Mouse (Mus musculus): ENCODE results near the gene Mrps18b. TPM values are rescaled to one million over a fixed set of nuclear protein-coding genes. Genes with fewer than 3 reads are reported as not detected.
A peak's percentile ranks its signal among the peaks of the same experiment; 100 is the strongest.

Gene Mrps18b
- polyA plus RNA-seq, 1 experiment from 2014 or later = 55.3 TPM

MicroRNA genes within 50 kb of the gene (microRNA counts, 519-probe panel; counts per million panel counts)
- microRNA mmu-miR-1894-3p = 342 counts per million, percentile 67 among the panel's probes with 10 or more counts
- 342 counts per million, percentile 67 among the panel's probes with 10 or more counts for microRNA mmu-miR-1894-5p
- microRNA mmu-miR-877 = 342 counts per million, percentile 67 among the panel's probes with 10 or more counts

Small RNA genes within 50 kb of the gene (microRNA-seq; reads per million reads assigned to microRNA genes)
- gene Gm28033 (1.3 reads per million), gene Mir1894 (not detected), gene Mir877 (118 reads per million, percentile 55 among the genes with 10 or more reads in this experiment)

Other genes with a start within 250 kb of the Mrps18b start
- gene Vars2, start 248.8 kb downstream of the Mrps18b start, polyA plus RNA-seq (2016; fragmentation: Nextera tagmentation; extraction: Ambion mirVana) = 14.9 and 15.2 TPM in 2 replicates
- 35.8 and 36.9 TPM in 2 replicates for gene Gtf2h4, start 242.7 kb downstream of the Mrps18b start, polyA plus RNA-seq (2016; fragmentation: Nextera tagmentation; extraction: Ambion mirVana)
- 170 and 172 TPM in 2 replicates for gene Ddr1, start 211.8 kb downstream of the Mrps18b start, polyA plus RNA-seq (2016; fragmentation: Nextera tagmentation; extraction: Ambion mirVana)
- gene Ier3, start 94.7 kb downstream of the Mrps18b start, polyA plus RNA-seq (2016; fragmentation: Nextera tagmentation; extraction: Ambion mirVana) = 5.2 and 7.9 TPM in 2 replicates
- 60.5 and 60.6 TPM in 2 replicates for gene Flot1, start 93.2 kb downstream of the Mrps18b start, polyA plus RNA-seq (2016; fragmentation: Nextera tagmentation; extraction: Ambion mirVana)
- 1,533 and 1,543 TPM in 2 replicates for gene Tubb5, start 78.1 kb downstream of the Mrps18b start, polyA plus RNA-seq (2016; fragmentation: Nextera tagmentation; extraction: Ambion mirVana)
- gene Mdc1, start 74.9 kb downstream of the Mrps18b start, polyA plus RNA-seq (2016; fragmentation: Nextera tagmentation; extraction: Ambion mirVana) = 13.6 and 14.7 TPM in 2 replicates
- gene Nrm, start 55.1 kb downstream of the Mrps18b start, polyA plus RNA-seq (2016; fragmentation: Nextera tagmentation; extraction: Ambion mirVana) = 40.5 and 41.3 TPM in 2 replicates
- 34.6 and 35.1 TPM in 2 replicates for gene Ppp1r18, start 50.8 kb downstream of the Mrps18b start, polyA plus RNA-seq (2016; fragmentation: Nextera tagmentation; extraction: Ambion mirVana)
- 43.3 and 45.9 TPM in 2 replicates for gene Dhx16, start 36.6 kb downstream of the Mrps18b start, polyA plus RNA-seq (2016; fragmentation: Nextera tagmentation; extraction: Ambion mirVana)
- gene 2310061I04Rik, start 19.0 kb downstream of the Mrps18b start, polyA plus RNA-seq (2016; fragmentation: Nextera tagmentation; extraction: Ambion mirVana) = 26.8 and 30.3 TPM in 2 replicates
- 299 and 304 TPM in 2 replicates for gene Atat1, start 6.3 kb downstream of the Mrps18b start, polyA plus RNA-seq (2016; fragmentation: Nextera tagmentation; extraction: Ambion mirVana)
- 60.2 and 61.6 TPM in 2 replicates for gene Ppp1r10, start within 50 bp of the Mrps18b start, polyA plus RNA-seq (2016; fragmentation: Nextera tagmentation; extraction: Ambion mirVana)
- gene Abcf1, start 53.4 kb upstream of the Mrps18b start, polyA plus RNA-seq (2016; fragmentation: Nextera tagmentation; extraction: Ambion mirVana) = 105 and 112 TPM in 2 replicates
- gene Gnl1, start 63.5 kb upstream of the Mrps18b start, polyA plus RNA-seq (2016; fragmentation: Nextera tagmentation; extraction: Ambion mirVana) = 53.3 and 53.5 TPM in 2 replicates
- 50.9 and 56.1 TPM in 2 replicates for gene Prr3, start 63.8 kb upstream of the Mrps18b start, polyA plus RNA-seq (2016; fragmentation: Nextera tagmentation; extraction: Ambion mirVana)
- gene H2-T24, start 104.2 kb upstream of the Mrps18b start, polyA plus RNA-seq (2016; fragmentation: Nextera tagmentation; extraction: Ambion mirVana) = 4.5 and 5.2 TPM in 2 replicates
- 3.6 and 4.0 TPM in 2 replicates for gene H2-T23, start 116.5 kb upstream of the Mrps18b start, polyA plus RNA-seq (2016; fragmentation: Nextera tagmentation; extraction: Ambion mirVana)
- gene H2-T22, start 126.4 kb upstream of the Mrps18b start, polyA plus RNA-seq (2016; fragmentation: Nextera tagmentation; extraction: Ambion mirVana) = 7.4 and 7.7 TPM in 2 replicates
- gene Gm6034, start 126.6 kb upstream of the Mrps18b start, polyA plus RNA-seq (2016; fragmentation: Nextera tagmentation; extraction: Ambion mirVana) = not detected in 2 replicates
- gene Gm11127, start 142.0 kb upstream of the Mrps18b start, polyA plus RNA-seq (2016; fragmentation: Nextera tagmentation; extraction: Ambion mirVana) = not detected in 2 replicates
- not detected in 2 replicates for gene Gm19684, start 205.3 kb upstream of the Mrps18b start, polyA plus RNA-seq (2016; fragmentation: Nextera tagmentation; extraction: Ambion mirVana)
- gene Gm7030, start 213.0 kb upstream of the Mrps18b start, polyA plus RNA-seq (2016; fragmentation: Nextera tagmentation; extraction: Ambion mirVana) = not detected in 2 replicates

Data from neural tube, embryonic 12.5 days (tissue).